Mouse (Mus musculus) left cerebral cortex, postnatal 25 days (tissue): ENCODE results near the gene 1700067P10Rik. TPM values are rescaled to one million over a fixed set of nuclear protein-coding genes. Genes with fewer than 3 reads are reported as not detected.

Experiments
- DNase-seq, 2 experiments: peaks; one replicate each; pipeline ENCODE4 v3.0.0; 2022; ENCODE audit warnings: low spot score in 2 of 2, mixed read lengths in 1 of 2
- intact Hi-C: fragments of 180-260 bp; cut with DNase I; formaldehyde crosslinking; loops from one replicate; pipeline ENCODE4 v1.15.1; 2025
- total RNA-seq, 2 experiments: library from RNA; stranded (reverse); gene quantifications; 2 replicates each; pipeline ENCODE4 v1.2.3; 2021

The 1700067P10Rik gene
- total RNA-seq = not detected

DNA sequence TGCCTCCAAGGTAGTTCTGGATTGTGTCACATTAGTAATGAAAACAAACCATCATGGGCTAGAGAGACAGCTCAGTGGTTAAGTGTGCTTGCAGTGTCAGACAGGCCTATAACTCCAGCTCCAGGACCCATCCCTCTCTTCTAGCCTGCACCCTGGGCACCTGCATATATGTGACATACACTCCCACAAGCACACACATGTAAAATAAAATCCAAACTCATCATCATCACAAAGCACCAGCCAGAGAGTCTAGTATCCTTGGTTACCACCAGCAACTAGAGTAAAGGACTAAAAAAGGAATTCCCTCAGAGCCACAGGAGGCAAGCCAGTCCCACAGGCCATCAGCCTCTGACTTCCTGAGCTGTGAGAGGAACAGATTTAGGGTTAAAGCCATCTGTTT is at the start of gene 1700067P10Rik:
TSS of gene 1700067P10Rik (plus strand) at position 301 of the 400 bp plus-strand sequence.
- DNase-seq = no peak
- intact Hi-C loops = no loop called here

GRCm38 (mm10) chr17:48041351-48042287 is 47.5 kb upstream of the 1700067P10Rik start:
- intact Hi-C loops = loop anchor here (1.0 kb wide), 1 partner anchor 117 kb away; the partner anchor contains the start of gene Foxp4
- DNase-seq = peak; percentile 39 to 58

GRCm38 (mm10) chr17:48043154-48043880 is 45.8 kb upstream of the 1700067P10Rik start:
- DNase-seq = no peak
- intact Hi-C loops = no loop called here

DNA sequence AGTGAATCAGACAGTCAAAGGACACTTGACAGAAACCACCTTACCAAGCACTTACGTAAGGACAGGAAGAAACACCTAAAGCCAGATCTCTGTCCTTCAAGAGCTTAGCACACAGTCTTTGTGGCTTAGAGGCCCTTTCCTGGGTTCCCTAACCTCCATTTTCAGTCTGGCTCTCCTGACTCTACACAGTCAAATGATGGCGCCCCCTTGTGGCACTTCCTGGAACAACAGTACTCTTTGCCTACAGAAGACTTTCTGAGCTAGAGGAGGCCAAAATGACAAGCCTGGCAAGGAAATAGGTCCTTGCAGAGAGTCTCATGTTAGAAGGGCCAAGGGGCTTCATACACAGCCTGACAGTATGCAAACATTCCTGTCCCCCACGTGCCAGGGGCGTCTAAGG is 43.5 kb upstream of the 1700067P10Rik start:
- intact Hi-C loops = loop anchor here (5.0 kb wide), 2 partner anchors 173 to 253 kb away; no protein-coding TSS in a partner anchor

GRCm38 (mm10) chr17:48051638-48052337 is 37.3 kb upstream of the 1700067P10Rik start:
- DNase-seq = no peak
- intact Hi-C loops = no loop called here

More for the DNA sequence above, 43.5 kb upstream of the 1700067P10Rik start:
- peak; percentile 44 to 52 for DNase-seq

- no peak for DNase-seq
- intact Hi-C loops = no loop called here
Measured at GRCm38 (mm10) chr17:48052338-48053067, 36.6 kb upstream of the 1700067P10Rik start.

DNA sequence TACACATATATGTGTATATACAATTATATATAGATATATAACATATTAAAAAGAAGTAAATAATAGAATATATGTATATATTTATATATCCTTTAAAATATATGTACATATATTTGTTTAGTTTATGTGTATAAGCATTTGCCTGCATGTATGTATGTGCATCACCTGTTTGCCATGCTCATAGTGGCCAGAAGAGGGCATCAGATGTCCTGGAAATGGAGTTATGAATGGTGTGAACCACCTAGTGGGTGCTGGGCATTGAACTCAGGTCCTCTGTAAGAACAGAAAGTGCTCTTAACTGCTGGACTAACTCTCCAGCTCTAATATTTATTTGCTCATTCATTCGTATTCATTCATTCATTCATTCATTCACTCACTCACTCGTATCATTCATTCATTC is 35.5 kb upstream of the 1700067P10Rik start:
- intact Hi-C loops = no loop called here
- DNase-seq = no peak

- no peak for DNase-seq
- intact Hi-C loops = no loop called here
Measured at GRCm38 (mm10) chr17:48055076-48055816, 33.9 kb upstream of the 1700067P10Rik start.

DNA sequence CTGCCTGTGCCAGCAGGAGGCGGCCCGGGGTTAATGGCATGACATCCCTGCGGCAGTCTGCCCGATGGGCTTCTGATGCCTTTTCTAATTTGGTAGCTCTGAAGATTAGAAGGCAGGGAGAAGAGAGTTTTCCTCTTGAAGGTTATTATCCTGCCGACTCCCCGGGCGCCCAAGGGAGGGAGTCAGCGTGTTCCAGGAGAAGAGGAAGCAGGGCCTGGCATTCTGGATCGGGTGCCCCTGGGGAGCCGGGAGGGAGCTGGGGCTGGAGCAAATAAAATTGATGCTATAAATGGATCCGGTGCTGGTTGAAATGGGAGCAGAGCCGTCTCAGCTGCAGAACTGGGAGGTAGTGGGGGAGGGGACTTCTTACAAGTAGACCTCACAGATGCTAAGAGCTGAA is 31.7 kb upstream of the 1700067P10Rik start:
- DNase-seq = peak in 1 of 2 experiments; percentile 9
- intact Hi-C loops = no loop called here

- intact Hi-C loops = no loop called here
- DNase-seq = no peak
Measured at GRCm38 (mm10) chr17:48064196-48064843, 24.8 kb upstream of the 1700067P10Rik start.

DNA sequence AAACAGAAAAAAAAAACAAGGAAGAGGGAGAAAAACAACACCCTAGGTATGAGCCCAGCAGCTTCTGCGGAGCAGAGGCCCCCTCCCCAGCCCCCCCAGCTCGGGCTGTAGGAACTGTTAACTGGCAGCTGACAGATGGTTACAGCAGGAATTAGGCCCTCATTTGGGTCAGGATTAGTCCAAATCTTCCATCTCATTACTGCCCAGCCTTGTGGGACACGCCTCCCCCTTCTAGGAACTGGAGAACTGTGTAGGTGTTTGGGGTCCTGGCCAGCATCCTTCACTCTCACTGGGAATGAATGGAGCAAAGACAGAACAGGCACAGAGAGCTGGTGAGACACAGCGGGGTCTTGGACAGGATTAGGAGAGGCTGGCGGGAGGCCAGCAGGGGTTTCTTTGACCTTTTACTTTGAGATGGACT is 24.0 kb upstream of the 1700067P10Rik start:
- intact Hi-C loops = no loop called here
- no peak for DNase-seq

DNA sequence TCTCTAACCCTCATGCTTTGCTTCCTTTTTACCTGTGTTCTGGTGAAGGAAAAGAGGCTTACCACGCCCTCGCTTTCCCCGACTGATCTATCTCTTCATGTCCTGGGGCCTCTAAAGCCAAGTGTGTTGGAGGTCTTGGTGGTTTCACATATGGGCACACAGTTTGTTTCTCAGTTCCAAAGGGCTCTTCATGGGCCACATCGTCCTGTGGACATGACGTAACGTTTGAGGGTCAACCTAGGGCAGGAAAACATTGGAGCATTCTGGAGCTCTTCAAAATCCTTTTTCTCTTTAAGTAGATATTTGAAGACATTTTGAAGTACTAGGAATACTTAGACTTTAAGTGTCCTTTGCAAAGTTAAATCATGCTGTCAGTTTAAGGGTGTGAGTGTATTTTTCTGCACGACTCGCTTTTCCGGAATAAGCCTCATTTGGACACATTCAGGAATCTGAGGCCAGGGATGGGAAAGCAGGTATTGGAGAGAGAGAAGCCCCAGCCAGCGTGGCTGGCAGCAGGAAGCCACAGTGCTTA is 22.0 kb upstream of the 1700067P10Rik start:
- intact Hi-C loops = no loop called here
- no peak for DNase-seq

- no peak for DNase-seq
- intact Hi-C loops = no loop called here
Measured at GRCm38 (mm10) chr17:48067729-48068128, 21.4 kb upstream of the 1700067P10Rik start.

DNA sequence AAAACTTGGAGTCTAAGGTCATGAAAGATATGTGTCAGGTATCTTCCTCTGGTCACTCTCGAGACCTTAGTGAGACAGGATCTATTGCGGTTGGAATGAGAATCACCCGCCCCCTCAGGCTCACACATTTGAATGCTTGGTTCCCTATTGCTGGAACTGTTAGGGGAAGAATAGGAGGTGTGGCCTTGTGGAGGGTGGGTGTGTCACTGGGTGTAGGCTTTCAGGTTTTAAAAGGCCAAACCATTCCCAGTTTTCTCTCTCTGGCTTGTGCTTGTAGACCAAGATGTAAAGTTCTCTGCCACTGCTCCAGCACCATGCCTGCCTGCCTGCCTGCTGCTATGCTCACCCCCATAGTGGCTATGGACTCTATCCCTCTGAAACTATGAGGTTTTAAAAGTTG is 8.5 kb upstream of the 1700067P10Rik start:
- no peak for DNase-seq
- intact Hi-C loops = no loop called here

- intact Hi-C loops = no loop called here
- no peak for DNase-seq
Measured at GRCm38 (mm10) chr17:48089446-48089845, 327 bp downstream of the 1700067P10Rik start.

- DNase-seq = no peak
- intact Hi-C loops = no loop called here
Measured at GRCm38 (mm10) chr17:48090305-48090704, 1.2 kb downstream of the 1700067P10Rik start.

GRCm38 (mm10) chr17:48093286-48093817 is 4.2 kb downstream of the 1700067P10Rik start:
- no peak for DNase-seq
- intact Hi-C loops = no loop called here
